Mouse (Mus musculus) hindbrain, embryonic 16.5 days (tissue): ENCODE data around the gene Akap13. TPM values are rescaled to one million over a fixed set of nuclear protein-coding genes. Genes with fewer than 3 reads are reported as not detected.

Experiments
- ATAC-seq: fragments of 200-750 bp; cut with Nextera tagmentation; 2 replicates; pipeline ENCODE4 v1.8.0; 2017; ENCODE audit warnings: moderate TSS enrichment, moderate library complexity
- H3K27ac ChIP-seq: fragments of 300-500 bp; sonication (generic); 2 replicates; pipeline ENCODE4 v1.5.1; 2014; ENCODE audit warnings: low read depth, mild to moderate bottlenecking, control low read depth, low read length, moderate library complexity
- H3K27me3 ChIP-seq: fragments of 300-500 bp; sonication (generic); replicated peaks from 2 replicates; pipeline ENCODE4 v1.6.1; 2014; ENCODE audit warnings: low read length; ENCODE audit not compliant: control insufficient read depth, insufficient read depth
- H3K36me3 ChIP-seq: fragments of 300-500 bp; sonication (generic); 2 replicates; pipeline ENCODE4 v1.6.1; 2014; ENCODE audit warnings: mild to moderate bottlenecking, low read length, moderate library complexity, mixed read lengths; ENCODE audit not compliant: control insufficient read depth, insufficient read depth
- H3K4me1 ChIP-seq: fragments of 300-500 bp; sonication (generic); 2 replicates; pipeline ENCODE4 v1.6.1; 2014; ENCODE audit warnings: low read depth, low read length; ENCODE audit not compliant: control insufficient read depth, insufficient read depth
- H3K4me2 ChIP-seq: fragments of 300-500 bp; sonication (generic); 2 replicates; pipeline ENCODE4 v1.6.1; 2014; ENCODE audit warnings: mild to moderate bottlenecking, low read length, control low read depth, moderate library complexity
- H3K4me3 ChIP-seq: fragments of 300-500 bp; sonication (generic); 2 replicates; pipeline ENCODE4 v1.5.1; 2014; ENCODE audit warnings: mild to moderate bottlenecking, low read length, control low read depth, moderate library complexity
- H3K9ac ChIP-seq: fragments of 300-500 bp; sonication (generic); 2 replicates; pipeline ENCODE4 v1.6.1; 2014; ENCODE audit warnings: low read depth, mild to moderate bottlenecking, control low read depth, low read length, moderate library complexity
- H3K9me3 ChIP-seq: fragments of 300-500 bp; sonication (generic); 2 replicates; pipeline ENCODE4 v1.6.1; 2014; ENCODE audit warnings: mild to moderate bottlenecking, low read length, moderate library complexity; ENCODE audit not compliant: control insufficient read depth
- WGBS: fragments of 180-500 bp; shearing (Covaris S2); extraction: QIAGEN DNeasy Blood & Tissue Kit; methylation state at CpG from one replicate; pipeline ENCODE4 v1.1.7; 2014; 5-methylcytosine and 5-hydroxymethylcytosine counted together
- polyA plus RNA-seq: library from polyadenylated mRNA; unstranded; fragments of >200 nt; fragmentation: Nextera tagmentation; extraction: Ambion mirVana; gene quantifications from 2 replicates; pipeline ENCODE4 v1.2.1, GENCODE M21; 2015

Gene Akap13
- 13.0 and 15.6 TPM in 2 replicates for polyA plus RNA-seq

DNA sequence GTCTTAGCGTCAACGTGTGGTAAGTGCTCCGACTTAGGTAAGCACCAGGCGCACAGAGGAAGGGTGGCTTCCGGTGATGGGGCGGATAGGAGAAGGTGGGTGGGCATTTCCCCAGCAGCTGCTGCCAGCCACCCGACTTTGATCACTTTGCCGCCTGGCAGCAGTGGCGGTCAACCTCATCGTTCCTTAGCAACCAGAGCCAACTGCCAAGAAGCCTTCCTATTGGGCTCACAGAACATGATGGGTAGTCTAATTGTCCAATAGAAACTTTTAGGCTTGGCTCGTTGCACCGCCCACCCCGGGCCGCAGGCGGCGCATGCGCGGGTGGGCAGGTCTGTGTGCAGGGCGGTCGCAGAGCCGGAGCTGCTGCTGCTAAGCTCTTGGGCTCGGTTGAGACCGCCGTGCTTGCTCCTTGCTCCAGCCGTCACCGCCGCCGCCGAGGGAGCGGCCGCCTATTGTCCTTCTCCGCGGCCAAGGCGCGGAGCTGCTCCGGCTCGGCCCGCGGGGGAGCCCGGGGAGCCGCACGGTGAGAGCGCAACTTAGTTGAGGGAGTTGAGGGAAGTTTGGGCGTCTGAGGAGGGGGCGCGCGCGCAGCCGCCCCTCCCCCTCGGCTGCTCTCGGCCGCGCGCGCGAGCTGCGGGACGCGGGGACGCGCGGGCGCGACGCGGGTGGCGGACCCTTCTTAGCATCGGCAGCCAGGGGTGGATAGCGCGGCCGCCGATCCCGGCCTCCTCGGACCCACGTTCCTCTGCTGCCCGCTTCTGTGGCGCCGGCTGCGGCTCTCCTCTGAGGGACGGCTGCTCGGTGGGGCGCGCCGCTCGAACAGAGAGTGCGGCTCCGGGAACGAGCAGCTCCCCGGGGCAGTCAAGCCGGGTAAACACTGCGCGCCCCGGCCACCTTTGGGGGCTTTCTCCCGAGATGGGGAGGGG lies at the start of gene Akap13:
Gene Akap13, plus strand, starts transcription at position 312 of the 929 bp plus-strand sequence.
- WGBS: under 1% methylated on average over 55 of the region's 94 CpGs
- no peaks in the 10 kb centered on the region for H3K36me3 ChIP-seq

GRCm38 (mm10) chr7:75410641-75411040 lies 44.7 kb upstream of the Akap13 start:
- no peak for ATAC-seq
- Histone ChIP-seq H3K4me1 (no peaks in the 10 kb centered on the region), H3K9me3 (no peaks in the 10 kb centered on the region), H3K4me3 (no peak overlapping the region), H3K9ac (no peak overlapping the region), H3K36me3 (no peaks in the 10 kb centered on the region), H3K4me2 (no peak overlapping the region), H3K27ac (no peak overlapping the region), H3K27me3 (no peaks in the 10 kb centered on the region)
- 92% methylated on average over 3 of the region's 3 CpGs for WGBS

More for the DNA sequence above, at the start of gene Akap13:
- Histone ChIP-seq H3K4me2 (peak within 1 kb of the TSS; percentile 91), H3K4me1 (peaks cover 9% of the 10 kb centered on the region), H3K4me3 (peak within 1 kb of the TSS; percentile 91), H3K9me3 (no peaks in the 10 kb centered on the region; the same call in 1 of the 2 replicates), H3K27me3 (no peaks in the 10 kb centered on the region), H3K27ac (peak within 1 kb of the TSS; percentile 94), H3K9ac (peak within 1 kb of the TSS; percentile 82)
- peak; percentile 100 for ATAC-seq

- Histone ChIP-seq H3K36me3 (no peaks in the 10 kb centered on the region), H3K4me1 (no peaks in the 10 kb centered on the region), H3K27ac (no peak overlapping the region), H3K9ac (no peak overlapping the region), H3K4me3 (no peak overlapping the region), H3K9me3 (no peaks in the 10 kb centered on the region), H3K4me2 (no peak overlapping the region), H3K27me3 (no peaks in the 10 kb centered on the region)
- 77% methylated on average over 6 of the region's 6 CpGs for WGBS
- ATAC-seq: no peak
Observed at GRCm38 (mm10) chr7:75411226-75411625, 44.1 kb upstream of the Akap13 start.

DNA sequence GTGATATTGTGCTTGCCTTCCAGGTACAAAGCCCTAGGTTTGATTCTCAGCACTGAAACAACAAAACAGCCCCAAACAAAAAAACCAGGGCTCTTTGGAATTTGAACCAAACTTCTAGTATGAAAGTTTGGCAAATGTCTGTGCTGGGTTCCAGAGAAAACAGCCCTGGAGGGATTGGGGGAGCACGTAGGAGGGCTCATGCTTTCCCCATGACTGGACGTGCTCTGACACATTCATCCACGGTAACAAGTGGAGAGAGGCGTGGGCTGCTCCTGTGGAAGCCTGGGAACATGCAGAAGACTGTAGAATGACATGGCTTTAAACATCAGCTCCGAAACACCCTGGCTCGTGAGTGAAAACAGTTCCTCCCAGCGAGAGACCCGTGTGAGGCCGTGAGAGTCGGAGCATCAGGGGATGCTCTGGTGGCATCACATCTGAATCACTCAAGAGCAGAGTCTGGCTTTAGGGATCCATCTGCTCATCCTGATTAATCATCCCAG lies 43.3 kb upstream of the Akap13 start:
- Histone ChIP-seq H3K4me3 (no peak overlapping the region), H3K27me3 (no peaks in the 10 kb centered on the region), H3K9ac (no peak overlapping the region), H3K36me3 (no peaks in the 10 kb centered on the region), H3K4me2 (no peak overlapping the region), H3K9me3 (no peaks in the 10 kb centered on the region), H3K27ac (no peak overlapping the region), H3K4me1 (no peaks in the 10 kb centered on the region)
- WGBS: 86% methylated on average over 10 of the region's 10 CpGs
- no peak for ATAC-seq

- H3K9me3 ChIP-seq: no peaks in the 10 kb centered on the region
- no peak overlapping the region for H3K9ac ChIP-seq
- no peaks in the 10 kb centered on the region for H3K36me3 ChIP-seq
- no peaks in the 10 kb centered on the region for H3K27me3 ChIP-seq
- H3K4me2 ChIP-seq: no peak overlapping the region
- ATAC-seq: no peak
- H3K27ac ChIP-seq: no peak overlapping the region
- no peak overlapping the region for H3K4me3 ChIP-seq
- no peaks in the 10 kb centered on the region for H3K4me1 ChIP-seq
- 85% methylated on average over 2 of the region's 2 CpGs for WGBS
Observed at GRCm38 (mm10) chr7:75412568-75412967, 42.8 kb upstream of the Akap13 start.

DNA sequence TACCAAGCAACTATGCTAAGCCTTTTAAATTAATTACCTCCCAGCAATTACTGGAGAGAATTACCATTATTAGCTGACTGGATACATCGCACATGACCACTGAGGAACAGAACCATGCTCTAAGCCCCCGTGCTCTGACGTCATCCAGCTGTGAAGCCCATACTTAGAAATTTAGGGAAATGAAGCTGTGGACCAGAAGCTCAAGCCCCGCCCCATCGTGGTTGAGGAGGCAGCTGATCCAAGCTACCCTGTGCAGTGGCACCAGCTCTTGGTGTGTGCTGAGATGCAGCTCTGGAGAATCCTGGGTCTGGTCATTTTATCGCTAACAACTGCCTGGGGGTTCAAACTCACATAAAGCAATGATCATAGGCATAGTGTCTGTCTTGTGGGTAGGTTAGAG lies 41.4 kb upstream of the Akap13 start:
- Histone ChIP-seq H3K36me3 (no peaks in the 10 kb centered on the region), H3K27ac (no peak overlapping the region), H3K9ac (no peak overlapping the region), H3K27me3 (no peaks in the 10 kb centered on the region), H3K4me3 (no peak overlapping the region), H3K4me1 (no peaks in the 10 kb centered on the region), H3K4me2 (no peak overlapping the region), H3K9me3 (no peaks in the 10 kb centered on the region)
- ATAC-seq: no peak
- 46% methylated on average over 6 of the region's 6 CpGs for WGBS

- Histone ChIP-seq H3K4me1 (no peaks in the 10 kb centered on the region), H3K27me3 (no peaks in the 10 kb centered on the region), H3K9me3 (no peaks in the 10 kb centered on the region), H3K4me3 (no peak overlapping the region), H3K4me2 (no peak overlapping the region), H3K9ac (no peak overlapping the region), H3K36me3 (no peaks in the 10 kb centered on the region), H3K27ac (no peak overlapping the region)
- WGBS: 28% methylated on average over 3 of the region's 3 CpGs
- ATAC-seq: no peak
Observed at GRCm38 (mm10) chr7:75414316-75414715, 41.0 kb upstream of the Akap13 start.

DNA sequence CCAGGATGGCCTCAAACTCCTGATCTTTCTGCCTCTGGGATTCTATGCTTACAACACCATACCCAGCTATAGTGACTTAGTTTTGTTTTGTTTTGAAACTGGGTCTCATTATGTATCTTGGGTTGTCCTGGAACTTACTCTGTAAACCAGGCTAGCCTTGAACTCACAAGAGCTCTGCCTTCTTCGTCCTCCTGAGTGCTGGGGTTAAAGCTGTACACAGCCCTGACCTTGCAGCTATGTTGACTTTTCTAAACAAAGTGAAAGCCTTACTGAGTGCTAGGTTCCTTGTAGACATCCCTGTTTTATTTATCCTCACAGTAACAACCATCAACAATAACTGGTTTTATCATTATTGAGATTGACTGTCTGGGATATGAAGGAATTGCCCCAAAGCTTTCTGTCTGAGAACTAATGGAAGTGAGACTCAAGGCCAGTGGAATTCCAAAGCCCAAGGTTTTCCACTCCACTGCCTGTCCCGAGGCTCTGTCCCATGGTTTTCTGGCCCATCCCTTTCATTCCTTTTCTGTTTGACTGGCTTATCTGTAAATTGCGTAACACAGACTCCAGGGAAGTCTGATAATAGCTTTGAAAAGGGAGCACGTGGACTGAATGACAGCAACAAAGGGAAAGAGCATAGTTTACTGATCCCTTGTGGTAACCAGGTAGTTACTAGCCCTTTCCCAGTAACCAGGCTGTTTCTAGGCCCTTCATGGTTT lies 40.0 kb upstream of the Akap13 start:
- Histone ChIP-seq H3K36me3 (no peaks in the 10 kb centered on the region), H3K4me3 (no peak overlapping the region), H3K27ac (no peak overlapping the region), H3K9me3 (no peaks in the 10 kb centered on the region), H3K4me2 (no peak overlapping the region), H3K4me1 (no peaks in the 10 kb centered on the region), H3K27me3 (no peaks in the 10 kb centered on the region), H3K9ac (no peak overlapping the region)
- 35% methylated on average over 4 of the region's 4 CpGs for WGBS
- no peak for ATAC-seq
